Mouse (Mus musculus) splenic B cell, adult 2 months (primary cell): Measurements from ENCODE around the gene Naaa.

Experiments
- DNase-seq: peaks from one replicate; pipeline ENCODE4 v3.0.0-alpha.2; 2011; ENCODE audit warnings: low read depth, low spot score
- H3K27me3 ChIP-seq: 2 replicates; pipeline ENCODE4 v1.6.1; 2012; ENCODE audit warnings: mild to moderate bottlenecking, low read length, moderate library complexity, mixed read lengths; ENCODE audit not compliant: control insufficient read depth, poor library complexity, insufficient read depth, severe bottlenecking
- H3K36me3 ChIP-seq: 2 replicates; pipeline ENCODE4 v1.6.1; 2012; ENCODE audit warnings: mild to moderate bottlenecking, low read length, moderate library complexity, mixed read lengths; ENCODE audit not compliant: control insufficient read depth, poor library complexity, insufficient read depth, severe bottlenecking

The Naaa gene

GRCm38 (mm10) chr5:92291652-92292414, 13.9 kb upstream of the Naaa start:
- Histone ChIP-seq H3K27me3 (no peaks in the 10 kb centered on the region), H3K36me3 (peaks cover 21% of the 10 kb centered on the region)
- DNase-seq: no peak

GRCm38 (mm10) chr5:92287840-92288239, 9.9 kb upstream of the Naaa start:
- DNase-seq: no peak
- Histone ChIP-seq H3K27me3 (no peaks in the 10 kb centered on the region), H3K36me3 (peaks cover 26% of the 10 kb centered on the region)

- Histone ChIP-seq H3K27me3 (no peaks in the 10 kb centered on the region), H3K36me3 (peaks cover 13% of the 10 kb centered on the region)
- no peak for DNase-seq
Observed at GRCm38 (mm10) chr5:92283107-92283506, 5.1 kb upstream of the Naaa start.

GRCm38 (mm10) chr5:92282571-92282970, 4.6 kb upstream of the Naaa start:
- Histone ChIP-seq H3K27me3 (no peaks in the 10 kb centered on the region), H3K36me3 (peaks cover 9% of the 10 kb centered on the region)
- DNase-seq: no peak

- peak; percentile 88 for DNase-seq
Observed at GRCm38 (mm10) chr5:92278942-92279537, 1.1 kb upstream of the Naaa start.

GRCm38 (mm10) chr5:92270496-92270895, 7.5 kb downstream of the Naaa start:
- no peak for DNase-seq
- no peaks in the 10 kb centered on the region for H3K27me3 ChIP-seq

More at GRCm38 (mm10) chr5:92278942-92279537, 1.1 kb upstream of the Naaa start:
- no peaks in the 10 kb centered on the region for H3K36me3 ChIP-seq
- no peaks in the 10 kb centered on the region for H3K27me3 ChIP-seq

GRCm38 (mm10) chr5:92263761-92264359, 14.1 kb downstream of the Naaa start:
- no peaks in the 10 kb centered on the region for H3K27me3 ChIP-seq
- DNase-seq: no peak
- H3K36me3 ChIP-seq: peaks cover 15% of the 10 kb centered on the region

More at GRCm38 (mm10) chr5:92270496-92270895, 7.5 kb downstream of the Naaa start:
- peaks cover 6% of the 10 kb centered on the region for H3K36me3 ChIP-seq

- Histone ChIP-seq H3K27me3 (no peaks in the 10 kb centered on the region), H3K36me3 (peaks cover 16% of the 10 kb centered on the region)
- DNase-seq: no peak
Observed at GRCm38 (mm10) chr5:92262646-92263045, 15.3 kb downstream of the Naaa start.

- Histone ChIP-seq H3K27me3 (no peaks in the 10 kb centered on the region), H3K36me3 (0 out of 2 replicates have a peak, but pooled peaks cover 3% of the 10 kb centered on the region)
- no peak for DNase-seq
Observed at GRCm38 (mm10) chr5:92256218-92256617, 21.8 kb downstream of the Naaa start, which contains the start of gene Ppef2. Gene Ppef2 (minus strand): TSS chr5:92256278.

- DNase-seq: no peak
- H3K27me3 ChIP-seq: no peaks in the 10 kb centered on the region
- H3K36me3 ChIP-seq: 0 out of 2 replicates have a peak, but pooled peaks cover 2% of the 10 kb centered on the region
Observed at GRCm38 (mm10) chr5:92254476-92254875, 23.5 kb downstream of the Naaa start.

- Histone ChIP-seq H3K27me3 (no peaks in the 10 kb centered on the region), H3K36me3 (no peaks in the 10 kb centered on the region)
- no peak for DNase-seq
Observed at GRCm38 (mm10) chr5:92252797-92253343, 25.1 kb downstream of the Naaa start.

GRCm38 (mm10) chr5:92252031-92252430, 25.9 kb downstream of the Naaa start:
- no peak for DNase-seq
- Histone ChIP-seq H3K36me3 (no peaks in the 10 kb centered on the region), H3K27me3 (no peaks in the 10 kb centered on the region)

- DNase-seq: no peak
- Histone ChIP-seq H3K36me3 (no peaks in the 10 kb centered on the region), H3K27me3 (no peaks in the 10 kb centered on the region)
Observed at GRCm38 (mm10) chr5:92248614-92249013, 29.4 kb downstream of the Naaa start.

GRCm38 (mm10) chr5:92245483-92245882, 32.5 kb downstream of the Naaa start:
- Histone ChIP-seq H3K27me3 (no peaks in the 10 kb centered on the region), H3K36me3 (no peaks in the 10 kb centered on the region)
- DNase-seq: peak; percentile 7

- no peak for DNase-seq
- Histone ChIP-seq H3K27me3 (no peaks in the 10 kb centered on the region), H3K36me3 (no peaks in the 10 kb centered on the region)
Observed at GRCm38 (mm10) chr5:92244900-92245299, 33.1 kb downstream of the Naaa start.
